8 mouse cellular contexts compared by ENCODE assay signal in the genomic region with DNA sequence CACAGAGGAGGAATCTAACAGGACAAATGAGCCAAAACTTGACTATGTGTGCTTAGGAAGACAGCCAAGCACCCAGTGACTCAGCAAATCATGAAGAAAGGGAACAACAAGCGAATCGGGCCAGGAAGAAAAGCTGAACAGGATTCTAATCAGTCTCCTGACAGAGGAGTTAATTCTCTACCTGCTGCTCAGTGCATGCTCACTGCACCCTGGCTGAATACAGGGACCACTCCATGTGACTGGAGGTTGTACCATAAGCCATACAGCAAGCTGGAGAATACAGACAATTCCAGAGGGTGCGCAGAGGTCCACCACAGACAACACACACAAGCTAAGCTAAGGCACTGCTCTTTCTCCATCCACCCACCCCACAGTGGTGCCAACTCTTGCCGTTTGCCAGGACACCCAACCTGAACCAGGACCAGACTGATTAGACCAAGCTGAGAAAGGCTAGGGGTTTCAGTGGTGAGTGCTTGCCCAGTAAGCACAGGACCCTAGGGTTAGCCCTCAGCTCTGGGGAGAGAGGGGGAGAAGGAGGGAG. TPM values are rescaled to one million over a fixed set of nuclear protein-coding genes. Genes with fewer than 3 reads are reported as not detected.
DNase-seq lines count a peak whose midpoint lies in the region; ATAC-seq lines count a peak whose summit lies in the region.

No protein-coding gene starts in this region.

- 75% methylated on average over 4 of the region's 4 CpGs for WGBS in heart, embryonic 12.5 days
- 79% methylated on average over 4 of the region's 4 CpGs for WGBS in neural tube, embryonic 15.5 days

- no peaks in the 10 kb centered on the region for H3K36me3 ChIP-seq in heart, embryonic 12.5 days
- no peaks in the 10 kb centered on the region for H3K36me3 ChIP-seq in neural tube, embryonic 15.5 days

- H3K27ac ChIP-seq in heart, embryonic 12.5 days (ENCODE audit: poor library complexity, severe bottlenecking) = no peak overlapping the region
- no peak overlapping the region for H3K27ac ChIP-seq in neural tube, embryonic 15.5 days (replicated peaks)

- no peaks in the 10 kb centered on the region for H3K9me3 ChIP-seq in heart, embryonic 12.5 days (replicated peaks)
- H3K9me3 ChIP-seq in neural tube, embryonic 15.5 days (replicated peaks) = no peaks in the 10 kb centered on the region

- no peak overlapping the region for H3K9ac ChIP-seq in heart, embryonic 12.5 days
- H3K9ac ChIP-seq in neural tube, embryonic 15.5 days (replicated peaks) = no peak overlapping the region

- no peak overlapping the region for H3K4me2 ChIP-seq in heart, embryonic 12.5 days
- no peak overlapping the region for H3K4me2 ChIP-seq in neural tube, embryonic 15.5 days

- peaks cover 3% of the 10 kb centered on the region; the same call in 1 of the 2 replicates for H3K27me3 ChIP-seq in heart, embryonic 12.5 days (replicated peaks)
- H3K27me3 ChIP-seq in neural tube, embryonic 15.5 days (replicated peaks) = no peaks in the 10 kb centered on the region

- H3K4me1 ChIP-seq in heart, embryonic 12.5 days (replicated peaks) = peaks cover 18% of the 10 kb centered on the region
- peaks cover 37% of the 10 kb centered on the region for H3K4me1 ChIP-seq in neural tube, embryonic 15.5 days

- DNase-seq in heart, adult 11 months = peak; percentile 97
- peak; percentile 97 for DNase-seq in NIH3T3 (ENCODE audit: low read depth)
- DNase-seq in gastrocnemius, postnatal 10 days = peak; percentile 34
- DNase-seq in kidney, postnatal 4 days = peak; percentile 51 to 61
- peak; percentile 77 for DNase-seq in lung, postnatal 10 days
- no peak for DNase-seq in thymus, postnatal 36 days

- no peak for ATAC-seq in heart, embryonic 12.5 days (ENCODE audit: insufficient number of reproducible peaks, low FRiP score)
- ATAC-seq in neural tube, embryonic 15.5 days (ENCODE audit: low FRiP score) = no peak

- no peak overlapping the region for H3K4me3 ChIP-seq in heart, embryonic 12.5 days
- H3K4me3 ChIP-seq in neural tube, embryonic 15.5 days (replicated peaks) = no peak overlapping the region

RNA-seq across cellular contexts. Expression of gene Gstm1, which starts 4.4 kb away (rescaled TPM):
- 28.2 and 35.6 TPM in 2 replicates for polyA plus RNA-seq in heart, embryonic 12.5 days (2016; fragmentation: Nextera tagmentation; extraction: Ambion mirVana)
- total RNA-seq in gastrocnemius, postnatal 10 days (2021) = 10 to 100 TPM; 61.3 to 67.2 TPM
- polyA plus RNA-seq in neural tube, embryonic 15.5 days (2015; fragmentation: Nextera tagmentation; extraction: Ambion mirVana) = 161 and 189 TPM in 2 replicates

RNA-seq across cellular contexts. Expression of gene Gstm2, which starts 27.1 kb away (rescaled TPM):
- 39.4 and 39.9 TPM in 2 replicates for polyA plus RNA-seq in heart, embryonic 12.5 days (2016; fragmentation: Nextera tagmentation; extraction: Ambion mirVana)
- 10 to 100 TPM; 33.3 to 39.0 TPM for total RNA-seq in gastrocnemius, postnatal 10 days (2021)
- 7.4 and 23.4 TPM in 2 replicates for polyA plus RNA-seq in neural tube, embryonic 15.5 days (2015; fragmentation: Nextera tagmentation; extraction: Ambion mirVana)

RNA-seq across cellular contexts. Expression of gene Gstm4, which starts 31.3 kb away (rescaled TPM):
- polyA plus RNA-seq in heart, embryonic 12.5 days (2016; fragmentation: Nextera tagmentation; extraction: Ambion mirVana) = 13.4 and 13.8 TPM in 2 replicates
- total RNA-seq in gastrocnemius, postnatal 10 days (2021) = 10 to 100 TPM in 1 of 2 experiments, 1 to 10 TPM in 1; 9.8 to 10.4 TPM
- 19.1 and 21.0 TPM in 2 replicates for polyA plus RNA-seq in neural tube, embryonic 15.5 days (2015; fragmentation: Nextera tagmentation; extraction: Ambion mirVana)

RNA-seq across cellular contexts. Expression of gene Gstm3, which starts 44.3 kb away (rescaled TPM):
- not detected in 2 replicates for polyA plus RNA-seq in heart, embryonic 12.5 days (2016; fragmentation: Nextera tagmentation; extraction: Ambion mirVana)
- not detected for total RNA-seq in gastrocnemius, postnatal 10 days (2021)
- polyA plus RNA-seq in neural tube, embryonic 15.5 days (2015; fragmentation: Nextera tagmentation; extraction: Ambion mirVana) = 2.7 TPM in 1 of 2 replicates, not detected in the other

Comparison
In these comparisons a context has a peak if more than half of its experiments do, and no peak if none do; other contexts are left out.
1. DNase-seq: peak in heart, adult 11 months (single experiment), NIH3T3 (single experiment), gastrocnemius, postnatal 10 days (single experiment), kidney, postnatal 4 days (2 of 2) and lung, postnatal 10 days (single experiment); none in thymus, postnatal 36 days (0 of 2).